Mouse (Mus musculus): ENCODE measurements around the gene Meox1.

DNA sequence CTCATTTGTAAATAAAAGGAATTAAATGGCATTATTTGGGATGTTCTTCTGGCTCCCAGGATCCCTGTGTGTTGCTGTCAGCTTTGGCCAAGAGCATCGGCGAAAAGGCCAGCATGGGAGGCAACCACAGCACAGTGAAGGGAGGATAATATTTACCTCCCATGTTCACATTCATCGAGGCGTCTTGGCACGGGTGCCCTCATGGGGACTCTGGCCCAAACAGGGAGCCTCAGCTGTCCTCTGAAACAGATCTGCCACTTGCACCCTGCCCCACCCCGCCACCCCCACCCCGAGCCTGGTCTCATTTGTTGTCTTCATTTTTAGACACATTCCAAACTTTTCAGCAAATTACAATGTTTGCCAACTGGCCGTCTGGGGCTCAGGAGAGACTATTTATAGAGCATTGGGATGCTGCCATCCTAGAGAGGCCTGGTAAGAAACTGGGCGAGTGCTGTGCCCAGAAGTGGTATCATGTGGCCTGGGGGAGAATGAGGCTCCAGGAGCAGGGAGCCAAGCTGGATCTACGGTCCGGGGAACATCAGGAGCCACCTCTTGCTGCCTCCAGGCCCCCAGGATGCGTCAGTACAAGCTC is 27.3 kb upstream of the Meox1 start:
- TF ChIP-seq USF1 (IDR thresholded peaks at IDR 0.05; ENCODE audit: low read depth) = no peak
- TF ChIP-seq CTCF (IDR thresholded peaks at IDR 0.05; ENCODE audit: control insufficient read depth, insufficient read depth, insufficient read length) = no peak
- TF ChIP-seq MAX (IDR thresholded peaks at IDR 0.05) = no peak

Measured in C2C12 (cell line).